Mouse (Mus musculus) common myeloid progenitor, adult 5-6 weeks (primary cell): ENCODE measurements around the gene Golga5. TPM values are rescaled to one million over a fixed set of nuclear protein-coding genes. Genes with fewer than 3 reads are reported as not detected.

Experiments used
- total RNA-seq: library from RNA; stranded (forward); fragments of 200-1000, 187-1606 nt; gene quantifications from 2 replicates; pipeline ENCODE4 v1.2.3, GENCODE M21; 2017

The Golga5 gene
- total RNA-seq, 1 experiment from 2014 or later = 76.9 TPM

Other genes starting within 250 kb of the Golga5 start
- 44.7 and 86.3 TPM in 2 replicates for gene Rin3, start 186.1 kb upstream of the Golga5 start, total RNA-seq
- gene Lgmn, start 29.3 kb upstream of the Golga5 start, total RNA-seq = 2.0 and 2.1 TPM in 2 replicates
- gene Chga, start 85.8 kb downstream of the Golga5 start, total RNA-seq = not detected in 2 replicates
- gene Itpk1, start 235.8 kb downstream of the Golga5 start, total RNA-seq = 9.4 and 12.0 TPM in 2 replicates